Mouse (Mus musculus) brown adipose tissue, adult 24 weeks (tissue): ENCODE measurements around the gene Tmem206. TPM values are rescaled to one million over a fixed set of nuclear protein-coding genes. Genes with fewer than 3 reads are reported as not detected.

Experiments
- H3K27ac ChIP-seq: fragments of 200-500 bp; replicated peaks from 2 replicates; pipeline ENCODE4 v1.5.1; 2012; ENCODE audit warnings: low read depth, mild to moderate bottlenecking, low read length
- H3K4me1 ChIP-seq: fragments of 200-500 bp; 2 replicates; pipeline ENCODE4 v1.6.1; 2012; ENCODE audit warnings: low read length, mixed read lengths; ENCODE audit not compliant: control insufficient read depth, insufficient read depth, insufficient read length
- H3K4me3 ChIP-seq: fragments of 200-500 bp; 2 replicates; pipeline ENCODE4 v1.5.1; 2012; ENCODE audit warnings: low read depth, mild to moderate bottlenecking, low read length, moderate library complexity; ENCODE audit not compliant: insufficient read depth
- polyA plus RNA-seq: library from polyadenylated mRNA; stranded (reverse); fragments of >200 nt; gene quantifications from 2 replicates; pipeline ENCODE4 v1.2.4, GENCODE M21; 2012; ENCODE audit not compliant: missing spikeins, insufficient read depth, insufficient read length

The Tmem206 gene
- polyA plus RNA-seq, 1 experiment: 1.8 TPM

GRCm38 (mm10) chr1:191395200-191395599 is 69.5 kb downstream of the Tmem206 start:
- no peaks in the 10 kb centered on the region for H3K4me1 ChIP-seq
- peak overlapping the region; percentile 100 for H3K4me3 ChIP-seq
- peak overlapping the region; percentile 100 for H3K27ac ChIP-seq

- Histone ChIP-seq H3K27ac (peak overlapping the region; percentile 100), H3K4me1 (no peaks in the 10 kb centered on the region), H3K4me3 (peak overlapping the region; percentile 100)
Measured at GRCm38 (mm10) chr1:191395871-191396433, 70.2 kb downstream of the Tmem206 start.

- peak overlapping the region; percentile 100 for H3K27ac ChIP-seq
- H3K4me1 ChIP-seq: no peaks in the 10 kb centered on the region
- H3K4me3 ChIP-seq: peak overlapping the region; percentile 100
Measured at GRCm38 (mm10) chr1:191396446-191396845, 70.7 kb downstream of the Tmem206 start.

- Histone ChIP-seq H3K4me3 (peak overlapping the region; percentile 100), H3K27ac (peak overlapping the region; percentile 100)
Measured at GRCm38 (mm10) chr1:191396897-191397849, 71.5 kb downstream of the Tmem206 start.

More at GRCm38 (mm10) chr1:191396897-191397849, 71.5 kb downstream of the Tmem206 start:
- no peaks in the 10 kb centered on the region for H3K4me1 ChIP-seq

Other genes with a start within 250 kb of the Tmem206 start
- gene Batf3, start 228.1 kb upstream of the Tmem206 start, polyA plus RNA-seq: 1.3 and 1.4 TPM in 2 replicates
- gene Fam71a, start 161.1 kb upstream of the Tmem206 start, polyA plus RNA-seq: not detected in 2 replicates
- 8.8 and 22.2 TPM in 2 replicates for gene Atf3, start 107.9 kb upstream of the Tmem206 start, polyA plus RNA-seq
- 88.0 and 96.2 TPM in 2 replicates for gene Nenf, start 7.7 kb upstream of the Tmem206 start, polyA plus RNA-seq
- gene Ppp2r5a, start 77.4 kb downstream of the Tmem206 start, polyA plus RNA-seq: 895 and 923 TPM in 2 replicates
- 1.1 and 1.8 TPM in 2 replicates for gene Dtl, start 249.6 kb downstream of the Tmem206 start, polyA plus RNA-seq
- gene Ints7, start 249.7 kb downstream of the Tmem206 start, polyA plus RNA-seq: 8.7 and 9.3 TPM in 2 replicates